Mouse (Mus musculus): ENCODE measurements around the gene Calml3.

Calml3 gene

GRCm38 (mm10) chr13:3779575-3780226, 24.4 kb downstream of the Calml3 start:
- DNase-seq: peak; percentile 79

- peak; percentile 79 for DNase-seq
Measured at GRCm38 (mm10) chr13:3778591-3779364, 25.3 kb downstream of the Calml3 start.

GRCm38 (mm10) chr13:3777216-3777912, 26.8 kb downstream of the Calml3 start:
- peak; percentile 66 for DNase-seq

GRCm38 (mm10) chr13:3776446-3776845, 27.7 kb downstream of the Calml3 start:
- DNase-seq: no peak

- DNase-seq: peak; percentile 71
Measured at GRCm38 (mm10) chr13:3774991-3775390, 29.1 kb downstream of the Calml3 start.

- DNase-seq: peak; percentile 51
Measured at GRCm38 (mm10) chr13:3774280-3774679, 29.8 kb downstream of the Calml3 start.

- peak; percentile 18 for DNase-seq
Measured at GRCm38 (mm10) chr13:3773149-3773688, 30.9 kb downstream of the Calml3 start.

GRCm38 (mm10) chr13:3771221-3771620, 32.9 kb downstream of the Calml3 start:
- peak; percentile 75 for DNase-seq

- peak; percentile 95 for DNase-seq
Measured at GRCm38 (mm10) chr13:3770170-3771024, 33.7 kb downstream of the Calml3 start.

- DNase-seq: no peak
Measured at GRCm38 (mm10) chr13:3769531-3769930, 34.6 kb downstream of the Calml3 start.

- DNase-seq: peak; percentile 94
Measured at GRCm38 (mm10) chr13:3768621-3769020, 35.5 kb downstream of the Calml3 start.

- DNase-seq: peak; percentile 69
Measured at GRCm38 (mm10) chr13:3767086-3767485, 37.0 kb downstream of the Calml3 start.

GRCm38 (mm10) chr13:3765781-3766180, 38.3 kb downstream of the Calml3 start:
- DNase-seq: peak; percentile 34

GRCm38 (mm10) chr13:3761131-3761530, 43.0 kb downstream of the Calml3 start:
- peak; percentile 81 for DNase-seq

- DNase-seq: peak; percentile 44
Measured at GRCm38 (mm10) chr13:3758347-3758746, 45.8 kb downstream of the Calml3 start.

- peak; percentile 56 for DNase-seq
Measured at GRCm38 (mm10) chr13:3753291-3753690, 50.8 kb downstream of the Calml3 start.

All from heart, adult 11 months (tissue).